Mouse (Mus musculus) bone marrow macrophage, adult 2 months (primary cell): ENCODE data around the gene Nell1.

Experiments
- CTCF ChIP-seq: IDR thresholded peaks from 2 replicates; pipeline ENCODE4 v1.5.1; 2012; ENCODE audit warnings: low read depth, mild to moderate bottlenecking, low read length, moderate library complexity
- POLR2A ChIP-seq: IDR thresholded peaks from 2 replicates; pipeline ENCODE4 v1.6.1; 2012; ENCODE audit warnings: mild to moderate bottlenecking, low read depth, low read length, borderline replicate concordance

DNA sequence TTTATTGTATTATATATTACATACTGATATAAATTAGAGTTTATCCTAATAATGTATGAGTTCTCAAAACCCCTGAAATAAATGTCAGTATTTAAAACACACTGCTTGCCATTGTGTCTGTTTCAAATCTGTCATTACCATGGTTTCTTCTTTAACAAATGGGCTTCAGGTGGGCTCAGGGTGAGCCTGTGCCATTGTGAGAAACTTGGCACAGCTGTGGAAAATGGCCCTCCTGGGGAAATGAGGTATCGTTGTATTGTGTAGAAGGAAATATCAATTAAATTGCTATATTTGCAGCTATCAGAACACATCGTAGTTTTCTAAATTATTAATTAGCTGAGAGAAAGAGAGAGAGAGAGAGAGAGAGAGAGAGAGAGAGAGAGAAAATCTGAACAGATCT, 10.9 kb upstream of the Nell1 start:
- TF ChIP-seq CTCF (no peak), POLR2A (no peak)
